Mouse (Mus musculus) brain, embryonic 14.5 days (tissue): ENCODE data around the gene Slc25a14.

Experiments
- CTCF ChIP-seq: fragments of 200-500 bp; IDR thresholded peaks from 2 replicates; pipeline ENCODE4 v1.5.1; 2012; ENCODE audit warnings: inconsistent platforms, mild to moderate bottlenecking, moderate library complexity, borderline replicate concordance; ENCODE audit not compliant: insufficient read depth, insufficient read length; ENCODE audit errors: extremely low read depth
- POLR2A ChIP-seq: fragments of 200-500 bp; IDR thresholded peaks from 2 replicates; pipeline ENCODE4 v1.6.1; 2012; ENCODE audit warnings: mild to moderate bottlenecking, inconsistent platforms, borderline replicate concordance; ENCODE audit not compliant: poor library complexity, insufficient read depth, insufficient read length, severe bottlenecking; ENCODE audit errors: extremely low read depth

- TF ChIP-seq POLR2A (no peak), CTCF (no peak)
Measured at GRCm38 (mm10) chrX:48624054-48624420, 824 bp downstream of the Slc25a14 start.
